Mouse (Mus musculus): Measurements from ENCODE around the gene Dnajb12. TPM values are rescaled to one million over a fixed set of nuclear protein-coding genes. Genes with fewer than 3 reads are reported as not detected.
A peak's percentile ranks its signal among the peaks of the same experiment; 100 is the strongest.

The Dnajb12 gene
- 10 to 100 TPM; 49.7 to 52.8 TPM for total RNA-seq (2021)

DNA sequence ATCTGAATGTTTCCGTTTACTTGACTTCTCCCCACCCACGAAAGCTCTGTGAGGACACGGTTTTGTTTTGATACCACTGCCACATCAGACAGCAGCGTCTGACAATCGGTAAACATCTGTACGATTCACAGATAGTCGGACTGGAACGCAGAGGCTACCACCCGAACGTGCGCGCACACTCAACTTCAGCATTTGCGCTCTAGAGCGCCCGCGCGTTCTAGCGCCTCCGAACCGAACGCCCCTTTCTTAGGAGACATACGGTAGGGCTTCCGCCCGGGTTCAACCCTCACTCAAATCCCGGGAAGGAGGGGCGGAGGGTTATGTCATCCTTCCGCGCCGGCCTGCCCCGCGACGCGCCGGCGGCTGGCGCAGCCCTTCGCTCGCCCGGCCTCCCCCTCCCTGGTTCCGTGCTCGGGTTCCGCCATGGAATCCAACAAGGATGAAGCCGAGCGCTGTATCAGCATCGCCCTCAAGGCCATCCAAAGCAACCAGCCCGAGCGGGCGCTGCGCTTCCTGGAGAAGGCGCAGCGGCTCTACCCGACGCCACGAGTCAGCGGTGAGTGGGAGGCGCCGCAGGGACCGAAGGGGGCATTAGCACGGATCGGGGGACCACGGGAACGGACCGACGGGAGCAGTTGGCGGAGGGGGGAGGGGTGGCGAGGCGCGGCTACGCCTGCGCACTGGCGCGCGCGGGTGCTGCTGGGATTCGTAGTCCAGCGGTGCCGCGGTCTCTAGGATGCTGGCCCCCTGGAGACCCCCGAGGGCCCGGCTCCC is at the start of gene Dnajb12:
TSS of gene Dnajb12 (plus strand) at position 302 of the 774 bp plus-strand sequence.
- intact Hi-C loops (cut with DNase I): no loop called here
- peak; percentile 94 to 97 for DNase-seq (ENCODE audit: low spot score in 2 of 2)

DNA sequence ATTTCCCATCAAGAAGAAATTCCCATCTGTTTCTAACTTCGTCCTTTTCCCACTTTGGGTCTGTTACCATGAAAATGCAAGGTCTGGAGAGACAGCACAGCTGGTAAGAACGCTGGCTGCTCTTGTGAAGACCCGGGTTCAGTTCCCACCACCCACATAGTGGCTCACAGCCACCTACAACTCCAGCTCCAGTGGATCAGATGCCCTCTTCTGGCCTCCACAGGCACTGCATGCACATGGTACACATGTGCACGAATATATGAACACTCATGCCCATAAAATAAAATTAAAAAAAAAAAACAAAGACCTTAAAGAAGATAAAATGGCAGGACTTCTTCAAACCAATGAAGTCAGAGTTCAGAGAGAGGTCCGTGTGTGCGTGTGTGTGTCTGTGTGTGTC is 49.5 kb upstream of the Dnajb12 start:
- intact Hi-C loops (cut with DNase I): no loop called here
- DNase-seq (ENCODE audit: low spot score in 2 of 2): no peak

DNA sequence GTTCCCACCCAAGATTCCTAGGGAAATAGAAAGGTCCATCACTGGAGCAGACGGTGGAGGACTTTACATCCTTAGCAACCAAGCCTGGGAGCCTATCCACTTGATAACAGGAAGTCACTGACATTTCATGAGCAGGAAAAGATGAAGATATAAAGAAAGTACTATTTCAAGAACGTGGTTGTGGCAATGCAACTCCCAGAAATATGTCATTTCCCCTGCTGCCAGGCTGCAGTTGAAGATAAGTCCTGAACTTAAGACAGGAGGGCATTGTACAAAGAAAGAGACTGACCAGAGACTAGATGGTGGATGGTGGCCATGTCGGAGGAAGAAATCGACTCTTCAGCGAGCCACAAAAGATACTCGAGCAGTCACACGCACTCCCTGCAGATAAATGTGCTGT is 47.4 kb upstream of the Dnajb12 start:
- intact Hi-C loops (cut with DNase I): no loop called here
- DNase-seq (ENCODE audit: low spot score in 2 of 2): no peak

DNA sequence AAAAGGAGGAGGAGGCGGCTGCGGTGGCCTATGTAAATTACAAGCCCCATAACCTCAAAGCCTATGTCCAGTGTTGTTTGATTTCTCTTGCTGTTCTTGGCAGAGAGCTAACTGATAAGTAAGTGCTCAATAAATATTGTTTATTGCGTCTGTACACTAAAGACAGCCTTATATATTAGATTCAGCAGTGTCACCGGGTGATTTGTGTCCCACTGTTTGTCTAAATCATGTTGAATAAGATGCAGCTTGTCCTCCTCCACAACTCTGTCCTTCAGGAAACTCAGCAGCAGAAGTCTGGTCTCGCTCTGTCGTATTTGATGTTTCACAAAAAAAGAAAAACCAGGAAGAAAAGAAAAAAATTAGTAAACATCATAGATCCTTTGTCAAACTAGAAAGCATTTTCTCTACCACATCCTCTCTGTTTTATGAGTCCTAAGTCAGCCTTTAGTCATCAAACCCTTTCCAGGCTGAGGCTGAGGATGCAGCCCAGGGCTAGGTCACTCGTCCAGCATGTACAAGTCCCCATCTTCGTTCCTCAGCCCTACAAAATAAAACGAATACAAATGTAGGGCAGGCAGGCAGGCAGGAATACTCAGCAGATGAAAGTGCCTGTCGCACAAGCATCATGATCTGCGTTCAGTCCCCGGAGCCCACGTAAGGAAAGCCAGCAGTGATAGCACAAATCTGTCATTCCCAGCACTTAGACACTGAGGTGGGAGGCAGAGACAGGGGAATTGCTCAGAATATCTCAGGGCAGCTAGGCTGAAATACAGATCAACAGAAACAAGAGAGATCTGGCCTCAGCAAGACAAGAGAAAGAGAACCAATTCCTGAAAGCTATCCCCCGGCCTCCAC is 43.8 kb upstream of the Dnajb12 start:
- intact Hi-C loops (cut with DNase I): no loop called here
- DNase-seq (ENCODE audit: low spot score in 2 of 2): peak in 1 of 2 experiments; percentile 49

DNA sequence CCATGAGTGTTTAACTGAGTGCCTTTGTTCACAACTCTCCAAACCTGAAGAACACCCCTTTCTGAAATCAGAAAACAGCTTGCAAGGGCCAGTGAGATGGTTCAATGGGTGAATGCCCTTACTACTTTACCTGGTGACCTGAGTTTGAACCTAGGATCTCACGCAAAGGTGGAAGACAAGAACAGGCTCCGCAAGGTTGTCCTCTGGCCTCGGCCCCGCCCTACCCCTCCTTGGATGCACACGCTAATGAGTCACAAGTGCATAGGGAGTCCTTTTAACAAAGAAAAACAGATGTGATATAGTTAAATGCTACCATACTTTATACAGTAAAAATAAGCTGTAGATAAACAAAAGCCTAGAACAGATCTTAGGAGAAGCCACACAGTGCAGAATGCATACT is 41.9 kb upstream of the Dnajb12 start:
- intact Hi-C loops (cut with DNase I): no loop called here
- DNase-seq (ENCODE audit: low spot score in 2 of 2): no peak

DNA sequence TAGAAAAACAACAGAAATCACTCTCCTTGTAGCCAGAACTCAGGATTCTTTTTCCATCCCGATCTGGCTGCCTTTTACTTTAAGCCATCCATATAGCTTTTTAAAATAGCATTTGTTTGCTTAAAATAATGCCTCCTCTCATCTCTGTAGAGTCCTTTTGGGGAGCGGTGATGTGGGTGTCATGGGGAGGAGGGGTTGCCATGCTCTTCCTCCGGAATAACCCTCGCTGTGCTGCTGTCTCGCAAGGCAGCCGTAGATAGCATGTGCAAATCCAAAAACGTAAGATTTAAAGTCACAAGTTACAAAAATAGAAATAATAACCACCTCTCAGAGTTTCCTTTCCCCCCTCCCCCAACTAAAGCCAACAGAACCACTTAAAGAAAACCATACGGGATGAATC is 37.9 kb upstream of the Dnajb12 start:
- intact Hi-C loops (cut with DNase I): loop anchor here (5.0 kb wide), 2 partner anchors 139 to 249 kb away; partner anchors contain the start of gene Micu1
- peak in 1 of 2 experiments; percentile 79 for DNase-seq (ENCODE audit: low spot score in 2 of 2)

DNA sequence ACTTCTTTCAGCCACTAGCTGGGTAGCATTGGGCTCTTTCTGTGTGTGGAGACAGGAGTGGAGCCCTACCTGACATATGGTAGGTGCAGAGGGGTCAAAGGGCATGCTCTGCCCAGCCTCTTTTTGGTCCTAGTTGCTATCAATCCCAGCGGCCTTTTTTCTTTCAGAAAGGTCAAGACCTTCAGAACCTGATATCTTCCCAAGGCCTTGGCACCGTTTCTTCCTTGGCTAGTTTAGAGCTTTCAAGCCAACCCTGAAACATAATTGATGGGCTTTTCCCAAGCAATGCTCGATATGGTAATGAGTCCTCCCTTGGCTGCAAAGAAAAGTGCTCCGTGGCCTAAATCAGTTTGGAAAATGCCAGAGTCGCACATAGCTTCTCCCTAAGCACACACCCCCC is 36.2 kb upstream of the Dnajb12 start:
- no peak for DNase-seq (ENCODE audit: low spot score in 2 of 2)

DNA sequence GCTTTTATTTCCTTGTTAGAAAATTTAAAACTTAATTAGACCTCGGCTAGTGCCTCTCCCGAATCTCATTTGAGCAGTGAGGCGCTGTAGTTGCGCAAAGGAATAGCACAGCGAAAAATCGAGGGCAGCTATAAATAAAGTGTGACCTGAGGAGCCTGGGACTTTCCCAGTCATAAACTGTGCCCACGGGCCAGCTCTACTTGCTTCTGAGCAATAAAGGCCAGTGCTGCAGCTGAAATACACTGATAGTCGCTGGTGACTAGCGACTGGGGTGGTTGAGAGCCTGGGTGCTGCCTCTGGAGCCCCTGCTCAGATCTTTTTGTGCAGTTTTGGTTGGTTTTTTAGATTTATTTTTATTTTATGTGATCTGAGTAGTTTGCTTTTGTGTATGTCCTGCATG is 34.7 kb upstream of the Dnajb12 start:
- intact Hi-C loops (cut with DNase I): loop anchor here (5.0 kb wide), 2 partner anchors 142 to 252 kb away; partner anchors contain the start of gene Micu1
- no peak for DNase-seq (ENCODE audit: low spot score in 2 of 2)

More for the DNA sequence above, 36.2 kb upstream of the Dnajb12 start:
- intact Hi-C loops (cut with DNase I): loop anchor here (5.0 kb wide), 2 partner anchors 141 to 251 kb away; partner anchors contain the start of gene Micu1

DNA sequence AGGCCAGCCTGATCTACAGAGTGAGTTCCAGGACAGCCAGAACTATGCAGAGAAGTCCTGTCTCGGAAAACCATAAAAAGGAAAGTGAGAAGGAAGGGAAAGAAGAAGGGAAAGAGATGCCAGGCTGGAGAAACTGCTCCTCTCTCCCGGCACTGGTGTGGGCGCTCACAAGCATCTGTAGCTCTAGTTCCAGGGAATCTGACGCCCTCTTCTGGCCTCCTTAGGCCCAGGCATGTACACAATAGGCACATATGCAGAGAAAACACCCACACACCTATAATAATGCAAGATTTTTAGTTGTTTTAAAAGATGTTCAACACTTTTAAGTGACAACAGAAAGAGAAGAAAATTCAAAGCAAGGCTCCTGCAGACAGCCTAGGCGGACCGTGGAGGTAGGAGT is 32.9 kb upstream of the Dnajb12 start:
- intact Hi-C loops (cut with DNase I): no loop called here
- DNase-seq (ENCODE audit: low spot score in 2 of 2): peak; percentile 54 to 85

DNA sequence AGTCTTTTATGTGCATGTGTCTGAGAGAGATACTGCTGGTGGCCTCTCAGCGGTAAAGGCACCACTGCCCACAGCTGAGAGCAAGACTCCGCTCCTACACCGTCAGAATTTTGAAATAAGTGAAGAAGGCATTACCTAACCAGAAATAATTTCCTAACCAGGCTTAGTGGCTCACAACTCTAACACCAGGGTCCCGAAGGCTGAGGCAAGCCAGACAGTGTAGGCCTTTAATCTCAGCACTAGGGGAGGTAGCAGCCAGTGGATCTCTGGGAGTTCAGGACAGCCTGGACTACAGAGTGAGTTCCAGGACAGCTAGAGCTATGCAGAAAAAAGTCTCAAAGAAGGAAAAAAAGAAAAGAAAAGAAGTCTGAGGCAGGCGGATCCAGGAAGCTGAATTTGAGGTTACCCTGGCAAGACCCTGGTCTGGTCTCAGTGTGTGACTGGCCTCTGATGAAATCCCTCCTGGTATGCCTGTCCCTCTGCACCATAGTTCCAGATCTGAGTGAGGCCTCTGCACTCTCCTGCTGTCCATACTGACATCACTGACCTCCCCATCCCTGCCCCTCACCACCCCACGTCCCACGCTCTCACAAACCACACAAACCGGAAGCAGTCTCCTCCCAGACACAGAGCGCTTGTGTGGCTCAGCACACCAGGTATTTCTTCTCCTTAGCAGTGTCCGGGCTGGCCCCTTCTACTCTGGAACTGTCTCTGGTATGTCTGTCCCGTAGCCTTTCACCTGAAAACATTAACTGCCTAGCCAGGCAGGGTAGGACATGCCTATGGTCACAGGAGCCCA is 31.1 kb upstream of the Dnajb12 start:
- intact Hi-C loops (cut with DNase I): no loop called here

DNA sequence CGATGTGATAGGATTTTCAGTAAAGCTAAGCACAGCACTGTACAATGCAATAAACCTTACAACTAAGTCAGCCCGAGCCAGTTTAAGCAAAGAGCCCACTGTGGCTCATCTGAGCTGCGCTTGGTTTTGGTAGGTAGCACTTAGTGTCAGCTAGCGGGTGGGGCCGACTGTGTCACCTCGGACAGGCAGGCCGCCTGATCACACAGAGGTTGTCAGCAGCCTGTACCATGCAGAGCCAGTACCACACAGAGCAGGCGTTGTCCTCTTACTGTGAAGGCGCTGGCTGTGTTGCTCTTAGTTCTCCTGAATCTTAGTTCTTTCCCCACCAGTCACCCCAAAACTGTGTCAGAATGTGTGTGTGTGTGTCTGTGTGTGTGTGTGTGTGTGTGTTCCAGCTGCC is 30.4 kb upstream of the Dnajb12 start:
- intact Hi-C loops (cut with DNase I): no loop called here
- DNase-seq (ENCODE audit: low spot score in 2 of 2): no peak

More for the DNA sequence above, 31.1 kb upstream of the Dnajb12 start:
- no peak for DNase-seq (ENCODE audit: low spot score in 2 of 2)

DNA sequence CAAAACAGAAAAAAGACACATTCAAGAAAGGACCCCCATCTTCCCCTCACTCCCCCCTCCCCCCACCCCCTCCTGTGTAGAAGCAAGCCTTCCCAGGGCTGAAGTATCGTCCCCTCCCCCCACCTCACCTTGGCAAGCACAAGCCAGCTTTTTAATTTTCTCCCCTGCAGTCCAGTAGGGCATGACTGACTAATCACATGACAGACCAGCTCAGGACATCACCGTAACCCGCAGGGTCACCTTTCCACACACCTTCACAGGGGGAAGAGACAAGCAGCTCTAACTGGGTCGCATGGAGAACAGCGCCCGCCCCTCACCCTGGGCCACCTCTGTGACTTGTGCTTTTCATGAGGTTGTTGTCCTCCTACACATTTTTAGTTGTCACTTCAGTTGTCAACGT is 30.0 kb upstream of the Dnajb12 start:
- DNase-seq (ENCODE audit: low spot score in 2 of 2): no peak
- intact Hi-C loops (cut with DNase I): no loop called here

DNA sequence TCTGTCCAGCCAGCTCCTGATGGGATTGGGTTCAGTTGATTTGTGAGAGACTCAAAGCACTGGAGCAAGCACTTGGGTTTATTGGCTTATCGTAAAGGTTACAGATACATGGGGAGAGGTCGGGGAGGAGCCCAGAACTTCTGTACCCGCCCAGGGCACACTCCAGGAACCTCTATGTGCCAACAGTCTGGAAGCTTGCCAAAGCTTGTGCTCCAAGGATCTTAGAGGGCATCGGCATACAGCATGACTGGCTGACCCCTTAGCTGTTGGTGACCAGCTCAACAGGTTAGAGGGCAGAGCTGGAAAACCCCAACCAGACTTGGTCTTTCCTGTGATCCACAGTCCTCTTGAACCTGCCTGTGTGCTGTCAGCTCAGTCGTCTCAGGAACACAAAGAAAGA is 22.2 kb upstream of the Dnajb12 start:
- no peak for DNase-seq (ENCODE audit: low spot score in 2 of 2)
- intact Hi-C loops (cut with DNase I): no loop called here

DNA sequence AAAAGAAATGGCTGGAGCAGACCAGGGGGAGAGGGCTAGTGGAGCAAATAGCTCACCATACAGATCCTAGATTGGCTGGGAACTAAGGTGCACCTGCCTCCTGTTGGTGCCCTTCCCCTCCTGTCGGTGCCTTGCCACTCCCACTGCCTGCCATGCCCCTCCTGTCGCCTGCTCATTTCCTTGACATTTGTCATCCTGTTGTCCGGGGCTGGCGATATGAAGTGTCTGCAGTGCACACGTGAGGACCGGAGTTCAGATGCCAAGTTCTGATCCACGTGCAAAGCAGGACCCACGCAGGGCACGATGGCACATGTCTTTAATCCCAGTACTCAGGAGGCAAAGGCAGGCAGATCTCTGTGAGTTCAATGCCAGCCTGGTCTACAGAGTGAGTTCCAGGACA is 18.7 kb upstream of the Dnajb12 start:
- DNase-seq (ENCODE audit: low spot score in 2 of 2): no peak
- intact Hi-C loops (cut with DNase I): no loop called here

DNA sequence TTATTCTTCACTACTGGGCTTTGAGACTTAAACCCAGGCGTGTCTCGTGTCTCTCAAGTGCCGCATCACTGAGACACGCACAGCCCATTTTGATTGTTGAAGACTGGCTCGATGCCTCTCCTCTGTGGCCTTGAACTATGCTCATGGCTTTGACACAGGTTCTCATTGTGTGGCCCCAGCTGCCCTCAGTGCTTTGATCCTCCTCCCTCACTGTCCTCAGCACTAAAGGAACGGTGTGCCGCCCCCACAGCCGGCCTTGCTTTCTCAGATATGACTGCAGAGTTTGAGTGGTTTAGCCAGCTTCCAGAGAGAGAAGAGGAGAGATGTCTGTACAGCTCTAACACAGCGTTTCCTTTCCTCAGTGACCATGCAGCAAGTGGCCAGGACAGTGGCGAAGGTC is 18.2 kb upstream of the Dnajb12 start:
- intact Hi-C loops (cut with DNase I): no loop called here
- DNase-seq (ENCODE audit: low spot score in 2 of 2): no peak

DNA sequence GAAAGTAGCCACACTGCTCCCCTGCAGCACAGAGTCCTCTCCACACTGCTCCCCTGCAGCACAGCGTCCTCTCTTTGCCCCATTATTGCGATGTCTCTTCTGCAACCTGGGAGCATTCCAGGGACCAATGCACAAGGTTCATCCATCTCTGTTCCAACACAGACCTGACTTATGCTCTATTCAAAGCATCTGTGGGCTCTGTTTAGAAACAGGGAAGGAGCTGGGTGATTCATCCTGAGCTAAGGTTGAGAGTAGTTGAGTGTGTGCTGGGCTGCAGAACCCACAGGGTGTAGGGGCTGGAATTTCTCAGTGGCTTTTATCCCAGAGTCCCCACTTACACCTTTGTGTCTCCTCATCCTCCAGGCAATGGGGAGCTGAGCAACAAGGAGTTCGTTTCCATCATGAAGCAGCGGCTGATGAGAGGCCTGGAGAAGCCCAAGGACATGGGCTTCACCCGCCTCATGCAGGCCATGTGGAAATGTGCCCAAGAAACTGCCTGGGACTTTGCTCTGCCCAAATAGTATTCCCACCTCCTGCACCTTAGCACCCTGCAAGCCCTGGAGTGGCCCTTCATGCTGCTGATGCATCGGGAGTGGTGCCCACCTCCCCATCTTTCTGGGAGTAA is 16.4 kb upstream of the Dnajb12 start:
- no peak for DNase-seq (ENCODE audit: low spot score in 2 of 2)
- intact Hi-C loops (cut with DNase I): no loop called here

DNA sequence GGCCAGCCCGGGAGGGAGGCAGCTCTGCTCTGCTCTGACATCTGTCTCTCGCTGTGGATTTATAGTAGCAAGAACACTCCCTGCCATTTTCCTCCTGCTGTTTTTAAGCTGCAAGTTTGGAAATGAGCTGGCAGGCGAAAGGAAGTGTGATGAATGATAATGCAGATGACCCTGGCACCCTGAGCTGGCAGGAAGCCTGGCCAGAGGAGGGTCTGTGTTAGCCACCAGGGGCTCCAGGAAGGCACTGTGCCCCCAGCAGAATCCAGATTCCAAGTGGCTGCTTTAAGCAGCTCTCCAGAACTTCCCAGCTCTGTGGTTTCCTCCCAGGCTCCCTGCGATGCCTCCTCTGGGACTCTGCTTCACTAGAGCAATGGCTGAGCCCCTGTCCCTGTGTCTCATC is 15.7 kb upstream of the Dnajb12 start:
- no peak for DNase-seq (ENCODE audit: low spot score in 2 of 2)
- intact Hi-C loops (cut with DNase I): no loop called here

DNA sequence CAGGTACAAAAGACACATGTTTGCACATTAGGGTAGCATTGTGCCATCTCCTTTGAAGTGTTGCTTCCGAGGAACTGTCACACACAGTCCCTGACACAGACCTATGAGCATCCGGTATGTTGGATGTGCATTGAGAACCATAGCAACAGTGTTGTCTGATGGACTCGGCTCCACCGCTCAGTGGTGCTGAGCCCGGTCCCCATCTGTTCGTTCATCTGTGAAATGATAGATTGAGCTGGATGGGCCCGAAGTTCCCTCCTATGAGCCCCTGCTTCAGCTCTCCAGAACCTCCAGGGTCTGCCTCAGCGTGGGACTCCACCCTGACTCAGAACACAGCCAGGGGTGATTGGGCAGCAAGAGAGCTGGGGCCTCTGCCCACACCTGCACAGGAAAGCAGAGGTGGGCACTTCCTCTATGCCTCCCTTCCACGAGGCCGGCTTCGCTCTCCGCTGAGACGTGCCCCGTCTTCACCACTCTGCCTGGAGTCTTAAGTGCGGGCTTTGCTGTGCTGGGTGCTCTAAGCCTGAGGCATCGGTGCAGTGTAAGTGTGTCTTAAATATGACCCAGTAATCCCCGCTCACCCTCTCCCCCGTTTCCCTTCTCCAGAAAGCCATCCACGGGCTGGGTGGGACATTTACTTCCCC is 15.0 kb upstream of the Dnajb12 start:
- no peak for DNase-seq (ENCODE audit: low spot score in 2 of 2)
- intact Hi-C loops (cut with DNase I): no loop called here

Data from left cerebral cortex, postnatal 25 days (tissue).